Comparison of ENCODE assay signal across 26 mouse cellular contexts in genomic region chr7:83855203-83855602, GRCm38 (mm10).
"Had no signal": no experiment of that assay in that cellular context is flagged by ENCODE, and none has a peak within 500 bp of the region (broad histone marks: within the 10 kb centered on the region; RNA-seq: fewer than 3 reads in every experiment).

No protein-coding gene starts in this region.

- ATAC-seq: hindbrain, embryonic 16.5 days; intestine, embryonic 16.5 days; liver, postnatal 0 days had no signal

- DNase-seq: gastrocnemius, postnatal 14 days; gastrocnemius, postnatal 36 days; heart, adult 2 months; heart, postnatal 14 days; heart, postnatal 36 days; kidney, adult 11 months; kidney, adult 8-10 months; kidney, postnatal 10 days; kidney, postnatal 25 days; kidney, postnatal 4 days; liver; liver, embryonic 13.5 days; liver, postnatal 0 days had no signal

- H3K4me2 ChIP-seq: heart, embryonic 11.5 days; heart, embryonic 13.5 days; heart, embryonic 15.5 days; hindbrain, embryonic 12.5 days; hindbrain, embryonic 14.5 days; limb, embryonic 12.5 days; liver, embryonic 11.5 days; liver, embryonic 13.5 days; liver, embryonic 15.5 days had no signal

- H3K36me3 ChIP-seq: heart, embryonic 13.5 days; heart, embryonic 15.5 days; hindbrain, embryonic 12.5 days; limb, embryonic 10.5 days; limb, embryonic 12.5 days; liver, embryonic 13.5 days; liver, embryonic 15.5 days had no signal

- H3K9ac ChIP-seq: heart, embryonic 13.5 days; heart, embryonic 15.5 days; hindbrain, embryonic 12.5 days; hindbrain, embryonic 14.5 days; limb, embryonic 12.5 days; liver, embryonic 13.5 days; liver, embryonic 15.5 days; liver, postnatal 0 days had no signal

- H3K4me1 ChIP-seq: hindbrain, embryonic 12.5 days had no signal

- H3K27me3 ChIP-seq: heart, embryonic 13.5 days; heart, embryonic 15.5 days; hindbrain, embryonic 12.5 days; limb, embryonic 12.5 days; liver, embryonic 13.5 days; liver, embryonic 15.5 days had no signal

- H3K27ac ChIP-seq: heart, adult 2 months; heart, embryonic 13.5 days; heart, embryonic 15.5 days; hindbrain, embryonic 12.5 days; hindbrain, embryonic 14.5 days; layer of hippocampus, adult 2 months; left cerebral cortex, adult 2 months; limb, embryonic 10.5 days; limb, embryonic 12.5 days; liver, embryonic 13.5 days; liver, embryonic 15.5 days had no signal

- H3K9me3 ChIP-seq: heart, embryonic 13.5 days; heart, embryonic 15.5 days; hindbrain, embryonic 12.5 days; limb, embryonic 10.5 days; limb, embryonic 12.5 days; liver, embryonic 13.5 days; liver, embryonic 15.5 days had no signal

- H3K4me3 ChIP-seq: heart, adult 2 months; heart, embryonic 13.5 days; heart, embryonic 15.5 days; hindbrain, embryonic 12.5 days; layer of hippocampus, adult 2 months; left cerebral cortex, adult 2 months; limb, embryonic 10.5 days; limb, embryonic 12.5 days; liver, embryonic 13.5 days; liver, embryonic 15.5 days had no signal
